Mouse (Mus musculus) testis, postnatal 10 days (tissue): Measurements from ENCODE around the gene Sorbs2.

Experiments
- DNase-seq: peaks from one replicate; pipeline ENCODE4 v3.0.0; 2021; ENCODE audit warnings: low spot score

The Sorbs2 gene

DNA sequence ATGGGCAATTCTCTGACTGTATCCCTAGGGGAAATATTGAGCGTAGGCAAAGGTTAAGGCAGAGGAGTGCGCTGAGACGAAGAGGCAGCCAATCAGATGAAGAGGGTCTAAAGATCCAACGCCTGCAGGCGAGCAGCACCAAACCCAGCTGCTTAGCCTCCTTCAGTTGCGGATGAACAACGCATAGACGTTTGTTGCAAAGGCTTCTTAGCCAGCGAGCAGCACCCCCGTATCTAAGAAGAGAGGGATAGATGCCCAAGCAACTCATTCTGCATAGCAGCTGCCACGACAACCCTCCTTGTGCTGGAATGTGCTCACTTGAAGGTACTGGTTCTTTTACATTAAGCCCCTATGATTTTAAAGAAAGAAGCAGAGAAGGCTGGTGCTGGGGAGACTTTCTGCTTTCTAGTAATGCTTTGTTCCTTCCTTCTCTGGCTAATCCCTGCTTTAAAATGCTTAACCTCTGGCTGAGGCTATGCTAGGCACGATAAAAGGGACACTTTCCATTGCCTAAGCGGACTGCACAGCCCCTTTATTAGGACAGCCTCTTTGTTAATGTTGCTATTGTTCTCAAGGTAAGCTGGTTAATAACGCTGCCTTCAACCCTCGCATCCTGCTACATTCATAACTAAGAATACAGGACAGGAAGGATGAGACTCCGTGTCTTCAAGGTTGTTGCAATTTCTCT, at the start of gene Sorbs2:
Gene Sorbs2, plus strand, starts transcription at position 155 of the 688 bp plus-strand sequence.
- no peak for DNase-seq

DNA sequence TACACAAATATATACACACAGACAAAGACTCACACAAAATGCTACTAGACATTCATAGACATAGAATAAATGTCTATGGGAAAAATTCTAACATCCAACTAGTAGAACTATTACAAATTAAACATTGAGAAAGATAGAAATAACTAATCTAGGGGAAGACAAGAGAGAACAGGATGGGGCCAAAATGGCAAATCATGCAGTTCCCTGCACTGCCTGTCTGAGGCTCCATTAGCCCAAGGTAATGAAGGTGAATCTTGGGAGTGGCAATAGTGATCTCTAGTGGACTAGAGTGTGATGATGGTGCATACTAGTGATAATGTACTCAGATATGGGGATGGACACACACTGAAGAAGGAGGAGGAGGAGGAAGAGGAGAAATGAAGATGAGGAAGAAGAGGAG, 49.7 kb upstream of the Sorbs2 start:
- DNase-seq, result no peak

DNA sequence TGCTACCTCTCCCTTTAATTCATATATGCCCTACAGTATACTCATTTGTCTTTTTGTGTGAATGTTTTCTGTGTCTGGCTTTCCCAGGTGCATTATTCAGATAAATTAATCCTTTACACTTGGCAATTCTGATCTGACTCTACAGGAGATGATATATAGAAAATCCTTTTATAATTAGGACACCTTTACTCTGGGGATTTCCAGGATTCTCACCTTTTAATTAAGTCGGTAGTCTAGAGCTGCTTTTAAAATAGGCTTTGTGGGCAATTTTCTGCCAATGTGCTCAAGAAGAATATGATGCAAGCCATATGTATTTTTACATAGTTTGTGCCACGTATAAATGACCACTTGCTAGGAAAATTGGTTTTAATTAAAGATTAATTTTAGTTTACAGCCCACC, 38.6 kb upstream of the Sorbs2 start:
- no peak for DNase-seq

DNA sequence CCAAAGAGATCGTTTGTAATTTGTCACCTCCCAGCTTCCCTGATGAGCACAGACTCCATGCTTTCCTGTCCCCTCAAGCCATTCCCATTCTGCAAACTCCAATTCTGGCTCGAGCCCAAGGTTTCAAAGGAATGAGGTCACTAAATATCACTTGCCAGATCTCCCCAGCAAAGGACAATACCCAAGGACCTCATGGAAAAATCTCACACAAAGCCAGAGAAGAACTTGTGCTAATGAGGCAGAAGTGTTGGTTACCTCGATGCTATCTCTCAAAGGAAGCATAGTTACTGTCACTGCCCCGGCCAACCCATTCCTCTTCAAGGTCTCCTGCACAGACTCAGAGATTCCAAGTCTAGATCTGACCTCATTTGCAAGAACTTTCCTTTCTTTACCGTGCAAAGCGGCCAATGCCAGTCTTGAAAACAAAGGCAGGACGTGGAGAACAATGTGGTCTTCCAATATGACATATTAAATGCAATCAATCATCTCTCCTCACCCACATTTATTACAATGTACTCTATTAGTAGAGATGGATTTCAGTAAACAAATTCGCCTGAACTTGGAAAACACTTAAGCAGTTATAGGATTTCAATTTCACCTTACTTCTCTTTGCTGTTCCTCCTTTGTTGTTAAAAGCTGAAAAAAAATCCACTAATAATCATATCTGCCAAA, 37.9 kb upstream of the Sorbs2 start:
- no peak for DNase-seq

DNA sequence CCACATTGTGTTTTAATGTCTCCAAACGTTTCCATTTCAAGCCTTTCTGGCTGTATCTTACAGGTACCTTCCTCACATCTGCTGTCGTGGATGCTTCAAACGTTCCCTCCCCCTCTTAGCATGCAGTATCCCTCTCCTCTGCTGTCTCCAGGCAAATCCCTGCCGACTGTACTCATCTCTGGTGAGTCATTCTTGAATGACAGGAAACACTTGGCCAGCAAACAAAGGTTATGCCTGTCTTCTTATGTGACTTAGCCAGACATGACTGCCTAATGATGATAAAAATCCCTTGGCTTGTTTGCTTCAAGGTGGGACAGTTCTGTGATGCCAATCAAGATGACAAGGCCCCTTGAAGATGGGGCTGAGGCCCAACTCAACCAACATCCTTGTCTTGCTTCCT, 26.7 kb upstream of the Sorbs2 start:
- no peak for DNase-seq

DNA sequence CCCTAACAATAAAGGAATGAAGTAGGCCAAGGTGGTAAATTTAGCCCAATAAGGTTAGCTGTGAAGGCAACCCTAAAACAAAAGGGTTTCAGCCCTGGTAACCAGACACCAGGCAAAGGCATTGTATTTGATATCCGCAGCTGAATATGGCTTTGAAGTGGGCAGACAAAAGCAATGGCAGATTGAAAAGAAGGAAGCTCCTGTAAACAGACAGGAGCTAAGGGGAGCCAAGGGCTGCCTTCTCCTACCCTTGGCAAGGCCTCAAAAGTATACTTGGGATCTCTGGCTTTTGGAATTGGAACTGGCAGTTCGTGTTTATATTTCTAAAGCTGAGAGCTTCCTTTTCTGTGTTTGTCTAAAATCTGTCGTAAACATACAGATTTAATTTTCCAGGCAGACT, 21.3 kb upstream of the Sorbs2 start:
- no peak for DNase-seq

DNA sequence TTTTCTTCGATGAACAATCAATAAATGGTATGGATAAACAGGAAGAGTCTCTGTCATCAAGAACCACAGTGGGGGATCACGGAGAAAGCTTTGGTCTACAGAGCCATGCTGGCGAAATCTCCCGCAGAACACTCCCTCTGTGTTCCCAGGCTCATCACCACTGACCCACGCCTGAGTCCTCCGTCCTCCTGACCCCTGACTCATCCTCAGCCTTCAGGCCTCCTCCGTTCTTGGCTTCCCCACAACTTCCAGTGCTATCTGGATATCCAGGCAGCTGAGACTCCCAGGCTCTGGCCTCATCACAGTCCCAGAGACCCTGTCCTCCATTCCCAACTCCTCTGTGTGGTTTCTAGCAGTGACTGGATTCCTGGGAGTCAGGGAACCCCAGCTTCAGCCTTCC, 3.6 kb upstream of the Sorbs2 start:
- DNase-seq, result no peak

DNA sequence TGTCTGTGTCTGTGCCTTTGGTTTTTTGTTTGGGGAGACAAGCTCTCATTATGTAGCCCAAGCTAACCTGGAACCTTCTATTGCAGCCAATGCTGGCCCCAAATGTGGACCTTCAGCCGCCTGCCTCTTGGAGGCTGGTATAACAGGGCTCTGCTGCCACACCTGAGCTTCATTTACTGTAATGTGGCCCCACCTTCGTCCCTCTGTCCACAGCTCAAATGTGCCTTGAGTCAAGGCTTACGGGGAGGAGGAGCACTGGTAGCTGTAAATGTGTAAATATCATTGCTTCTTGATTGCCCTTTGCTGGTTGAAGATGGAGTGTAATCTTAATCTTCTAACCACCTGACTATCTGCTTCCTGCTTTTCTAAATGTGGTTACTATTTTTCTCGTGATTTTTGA, 1.2 kb upstream of the Sorbs2 start:
- DNase-seq, result no peak

DNA sequence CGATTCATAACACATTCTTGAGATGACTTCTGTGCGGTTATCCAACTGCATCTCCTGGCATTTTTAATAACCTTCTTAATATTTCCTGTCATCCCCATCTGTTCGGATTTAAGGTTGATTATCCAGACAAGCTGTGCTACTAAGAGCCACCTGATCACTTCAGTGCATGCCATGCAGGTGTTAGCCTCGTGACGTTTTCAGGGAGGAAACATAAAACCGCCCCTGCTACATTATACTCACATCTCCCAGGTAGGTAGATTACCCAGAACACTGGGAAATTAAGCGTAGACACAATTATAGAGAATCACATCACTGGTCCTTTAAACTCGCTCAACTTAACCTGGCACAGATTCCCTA, 333 bp upstream of the Sorbs2 start:
- no peak for DNase-seq

DNA sequence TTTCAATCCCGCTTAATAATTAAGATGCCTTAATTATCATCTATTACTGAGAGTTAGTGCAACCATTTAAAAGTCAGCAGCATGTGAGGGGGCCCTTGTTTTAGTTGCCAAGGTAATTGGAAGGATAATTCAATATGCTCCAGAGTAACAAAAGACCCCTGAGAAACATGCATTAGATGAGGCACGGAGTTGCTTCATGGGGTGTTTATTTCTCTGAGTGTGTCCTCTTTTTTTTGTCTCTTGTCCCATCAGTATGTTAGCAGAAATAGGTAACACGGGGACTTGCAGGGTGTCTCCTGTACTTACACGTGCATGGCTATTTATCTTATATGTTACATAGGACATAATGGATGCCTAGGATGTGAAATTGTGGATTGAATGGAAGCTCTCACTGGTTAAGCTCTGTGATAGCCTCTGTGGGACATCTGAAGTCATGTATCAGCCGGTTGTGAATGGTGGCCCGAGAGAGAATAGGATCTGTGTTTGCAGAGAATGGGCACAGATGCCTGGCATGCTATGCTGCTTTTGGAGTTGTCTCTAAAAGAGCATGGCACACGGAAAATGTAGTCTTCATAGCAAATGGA, 1.0 kb downstream of the Sorbs2 start:
- DNase-seq, result no peak

DNA sequence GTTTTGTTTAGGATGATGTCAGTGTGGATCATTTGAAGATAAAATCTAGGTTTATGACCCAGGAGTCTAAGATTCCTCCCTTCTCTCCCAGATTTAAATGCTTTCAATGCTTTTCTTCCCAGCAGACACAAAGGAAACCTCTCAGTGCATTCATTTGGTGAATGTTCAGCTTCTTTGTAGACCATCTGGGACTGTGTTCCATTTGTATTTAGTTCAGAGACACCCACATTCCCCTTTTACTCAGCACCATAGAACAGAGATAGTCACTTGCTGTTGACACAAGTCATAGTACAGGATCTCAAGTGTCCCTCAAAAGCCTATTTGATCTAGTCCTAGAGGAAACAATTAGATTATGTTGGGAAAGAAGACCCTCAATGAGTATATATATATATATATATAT, 4.8 kb downstream of the Sorbs2 start:
- DNase-seq, result no peak

DNA sequence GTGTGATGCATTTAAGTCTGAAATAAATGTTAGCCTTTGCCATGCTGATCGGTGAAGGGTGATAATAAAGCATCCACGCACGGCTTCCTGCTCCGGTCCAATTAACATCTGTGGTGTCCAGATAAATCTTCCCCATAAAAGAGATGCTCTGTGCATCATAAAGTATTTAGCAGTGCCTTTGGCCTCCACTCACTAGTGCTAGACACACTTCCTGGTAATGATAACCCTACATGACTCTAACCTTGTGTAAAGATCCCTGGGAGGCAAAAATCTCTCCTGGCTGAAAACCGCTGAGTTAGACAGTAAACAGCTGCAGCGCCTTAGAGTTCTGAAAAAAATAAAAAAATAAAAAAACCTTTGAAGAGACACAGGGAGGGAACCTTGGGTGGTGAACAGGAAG, 14.0 kb downstream of the Sorbs2 start:
- DNase-seq, result no peak

DNA sequence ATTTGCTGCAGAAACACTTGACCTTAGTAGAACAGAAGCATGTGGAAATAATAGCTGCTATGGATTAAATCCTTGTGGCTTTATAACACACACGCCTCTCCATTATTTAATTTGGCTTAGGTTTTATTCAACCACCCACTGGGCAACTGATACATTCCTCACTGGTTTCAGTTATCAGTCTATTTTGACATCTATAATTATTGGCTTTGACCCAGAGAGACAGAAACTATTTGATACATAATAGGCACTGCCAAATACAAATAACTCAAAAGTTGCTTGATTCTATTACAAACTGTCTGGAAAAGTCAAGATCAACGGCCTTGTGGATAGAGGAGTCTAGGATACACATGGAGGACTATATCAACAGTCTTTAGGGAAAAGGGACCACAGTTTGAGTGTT, 20.1 kb downstream of the Sorbs2 start:
- DNase-seq, result no peak

DNA sequence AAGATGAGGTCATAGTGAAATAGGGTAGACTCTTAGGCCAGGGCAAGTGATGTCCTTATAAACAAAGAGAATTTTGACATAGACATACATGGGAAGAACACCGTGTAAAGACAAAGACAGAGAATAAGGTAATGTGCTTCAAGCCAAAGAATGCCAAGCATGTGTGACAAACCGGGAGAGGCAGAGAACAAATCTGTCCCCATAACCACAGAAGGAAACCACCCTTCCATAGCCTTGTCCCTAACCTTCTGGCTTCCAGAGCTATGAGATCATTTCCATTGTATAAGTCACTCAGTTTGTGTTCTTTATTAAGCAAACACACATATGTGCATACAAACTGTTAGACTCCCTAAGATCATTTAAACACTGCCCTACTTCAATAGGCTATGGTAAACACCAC, 21.3 kb downstream of the Sorbs2 start:
- DNase-seq, result no peak

DNA sequence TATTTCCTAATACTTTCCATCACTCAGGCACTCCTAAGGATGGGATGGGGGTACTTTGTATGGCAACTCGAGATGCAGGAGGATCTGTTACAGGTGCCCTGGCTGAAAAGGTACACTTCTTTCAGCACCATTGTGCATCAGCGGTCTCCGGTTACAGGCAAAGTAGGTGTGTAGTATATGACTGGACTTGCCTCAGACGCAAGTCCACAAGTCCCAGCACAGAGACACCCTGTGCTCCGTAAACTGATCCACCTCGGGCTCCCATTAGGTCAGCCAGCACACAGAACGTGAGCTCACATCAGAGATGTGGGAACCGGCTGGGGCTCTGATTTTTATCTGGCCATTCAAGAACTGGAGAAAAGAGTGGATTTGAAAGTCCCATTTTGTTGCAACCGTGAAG, 29.0 kb downstream of the Sorbs2 start:
- DNase-seq, result no peak

DNA sequence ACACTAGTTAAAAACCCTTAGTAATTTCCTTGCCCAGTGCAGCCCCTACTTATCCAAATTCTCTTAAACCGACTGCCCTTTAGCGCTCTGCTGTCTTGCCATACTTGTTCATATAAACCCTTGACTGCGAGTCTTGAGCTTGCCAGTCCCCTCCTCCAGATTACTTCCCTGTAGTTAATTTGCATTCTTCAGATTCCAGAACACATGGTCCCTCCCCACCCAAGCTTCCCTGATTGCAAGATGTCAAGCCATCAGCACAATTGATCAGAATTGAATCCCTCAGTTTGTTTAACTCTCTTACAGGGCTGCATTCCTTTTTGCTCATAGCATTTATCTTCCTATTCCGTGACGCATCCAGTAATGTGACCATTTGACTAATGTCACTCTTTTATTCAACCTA, 32.9 kb downstream of the Sorbs2 start:
- DNase-seq, result no peak

DNA sequence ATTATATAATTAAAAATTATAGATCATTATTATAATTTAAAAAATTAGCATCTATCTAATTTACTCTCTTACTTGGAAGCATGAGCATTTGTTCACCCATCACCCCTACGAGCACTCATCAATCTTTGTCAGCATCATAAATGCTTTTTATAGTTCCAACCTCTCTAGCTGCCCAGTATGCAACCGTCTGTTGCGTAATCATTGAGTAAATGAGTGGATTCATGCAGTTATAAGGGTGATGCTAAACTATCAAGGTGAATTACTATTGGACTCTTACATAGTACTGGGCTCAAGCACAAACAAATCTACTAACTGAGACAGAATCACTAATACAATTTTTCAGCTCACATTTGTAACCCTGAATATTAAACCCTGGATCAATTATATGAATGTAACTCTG, 44.6 kb downstream of the Sorbs2 start:
- no peak for DNase-seq

DNA sequence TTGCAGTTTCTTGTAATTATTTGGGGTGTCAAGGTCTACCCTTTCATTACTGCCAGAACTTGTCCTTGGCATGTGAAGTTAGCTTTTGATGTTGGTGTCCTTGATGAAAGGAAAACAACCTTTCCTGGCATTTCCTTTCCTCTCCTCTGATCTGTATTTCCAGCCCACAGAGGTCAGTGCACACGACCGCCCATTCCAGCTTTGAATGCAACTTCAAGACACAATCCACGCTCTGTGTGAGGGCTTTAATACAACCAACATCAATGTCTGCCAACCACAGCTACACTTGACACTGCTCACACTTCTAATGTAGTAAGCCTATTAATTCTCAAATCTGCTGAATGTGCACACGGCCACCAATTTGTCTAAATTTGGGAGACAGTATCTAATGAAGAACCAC, 47.0 kb downstream of the Sorbs2 start:
- no peak for DNase-seq

DNA sequence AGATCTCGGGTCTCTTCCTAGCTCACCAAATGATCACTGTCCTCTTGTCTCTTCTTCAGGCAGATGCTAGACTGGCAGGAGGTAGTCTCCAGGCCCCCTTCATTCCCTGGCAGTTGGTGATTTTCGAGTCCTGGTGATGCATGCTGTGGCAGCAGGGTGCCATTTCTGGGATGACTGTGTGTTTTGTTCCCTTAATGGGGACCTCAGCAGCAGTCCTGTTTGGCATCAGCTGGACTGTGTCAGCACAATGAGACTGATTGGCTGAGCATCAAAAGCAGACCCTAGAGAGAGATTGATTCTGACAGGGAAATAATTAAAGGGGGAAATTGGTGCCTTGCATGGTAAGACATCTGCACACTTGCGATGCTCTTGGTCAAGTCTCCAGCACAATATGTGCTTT, 50.3 kb downstream of the Sorbs2 start:
- no peak for DNase-seq

DNA sequence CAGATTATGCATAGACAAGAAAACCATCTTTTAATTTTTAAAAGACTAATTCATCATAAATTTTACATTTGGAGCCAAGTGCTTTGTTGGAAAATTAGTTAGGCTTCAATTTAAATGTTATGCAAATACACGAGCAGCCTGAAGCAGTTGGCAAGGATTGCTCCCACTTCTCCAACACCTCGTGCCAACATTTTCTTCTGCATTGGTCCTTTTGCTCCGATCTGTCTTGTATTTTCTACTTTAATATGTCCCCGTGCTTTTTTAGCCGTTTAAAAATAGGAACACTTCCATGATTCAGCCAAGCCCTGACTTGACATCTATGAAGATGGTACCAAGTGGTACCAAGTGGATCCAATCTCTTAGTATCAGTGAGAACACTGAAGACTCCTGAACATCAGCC, 50.8 kb downstream of the Sorbs2 start:
- no peak for DNase-seq

DNA sequence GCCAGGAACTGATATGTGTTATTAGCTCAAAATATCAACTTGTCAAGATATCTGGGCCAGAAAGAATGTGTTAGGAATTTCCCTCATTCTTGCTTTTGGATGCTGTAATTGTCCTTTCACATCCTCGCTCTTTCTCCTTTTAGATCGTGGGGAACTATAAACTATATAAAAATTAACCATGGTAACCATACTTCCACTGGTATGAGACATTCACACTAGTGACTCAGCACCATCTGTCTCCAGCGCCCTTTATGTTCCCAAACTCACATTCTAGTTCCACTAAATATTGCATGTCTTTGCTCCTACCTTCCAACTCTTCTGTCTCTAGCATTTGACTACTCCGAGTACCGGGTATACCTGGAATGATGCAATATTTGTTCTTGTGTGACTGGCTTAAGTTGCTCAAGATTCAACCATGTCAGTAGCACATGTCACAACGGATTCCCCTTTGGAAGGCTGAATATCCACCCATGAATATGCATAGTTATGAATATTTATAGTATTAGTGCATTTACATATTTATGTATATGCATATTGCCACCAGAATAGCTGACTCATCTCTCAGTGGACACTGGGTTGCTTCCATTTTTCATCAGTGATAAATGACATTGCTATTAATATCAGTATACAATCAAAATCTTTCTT, 51.7 kb downstream of the Sorbs2 start:
- no peak for DNase-seq

DNA sequence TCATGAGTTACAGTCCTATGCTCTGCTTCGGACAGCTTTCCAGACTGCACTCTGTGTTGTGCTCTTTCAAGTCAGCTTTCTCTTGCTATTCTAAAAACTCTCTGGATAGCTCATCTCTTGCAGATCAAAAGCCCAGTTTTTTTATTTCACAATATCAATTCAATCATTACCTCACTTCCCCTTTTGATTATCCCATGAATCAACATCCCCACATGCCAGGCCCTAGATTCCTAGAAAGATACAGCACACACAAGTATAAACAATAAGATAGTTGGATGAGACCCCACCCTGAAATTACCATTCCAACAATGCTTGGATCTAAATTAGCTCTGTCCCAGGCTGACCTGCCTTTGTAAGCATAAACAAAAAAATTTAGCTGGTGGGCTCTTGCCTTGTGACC, 57.6 kb downstream of the Sorbs2 start:
- DNase-seq, result no peak

DNA sequence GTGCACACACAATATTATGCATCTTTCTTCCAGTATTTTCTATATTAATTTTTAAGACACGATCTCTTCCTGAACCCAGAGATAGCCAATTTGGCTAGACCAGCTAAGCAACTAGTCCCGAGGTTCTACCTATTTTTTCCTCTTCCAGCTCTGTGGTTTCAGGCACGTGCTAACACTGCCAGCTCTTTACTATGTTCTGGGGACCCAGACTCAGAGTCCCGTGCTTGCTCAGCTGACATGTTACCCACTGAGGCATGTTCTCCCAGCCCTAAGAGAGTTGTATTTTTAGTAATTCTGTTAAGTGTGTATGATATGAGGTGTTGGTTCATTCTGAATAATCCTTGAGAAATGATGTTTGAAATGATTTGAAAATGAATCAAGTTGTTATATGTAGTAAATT, 62.5 kb downstream of the Sorbs2 start:
- no peak for DNase-seq
